Mouse (Mus musculus) hindbrain, embryonic 10.5 days (tissue): ENCODE measurements around the gene Ccdc190. TPM values are rescaled to one million over a fixed set of nuclear protein-coding genes. Genes with fewer than 3 reads are reported as not detected.

ENCODE experiments used
- DNase-seq: peaks from one replicate; pipeline ENCODE4 v3.0.0-alpha.2; 2017; ENCODE audit warnings: low spot score
- H3K27ac ChIP-seq: fragments of 300-500 bp; sonication (generic); 2 replicates; pipeline ENCODE4 v1.5.1; 2016; ENCODE audit warnings: mild to moderate bottlenecking, moderate library complexity
- H3K27me3 ChIP-seq: fragments of 300-500 bp; sonication (generic); 2 replicates; pipeline ENCODE4 v1.6.1; 2016; ENCODE audit warnings: mild to moderate bottlenecking; ENCODE audit not compliant: poor library complexity, insufficient read depth, severe bottlenecking
- H3K36me3 ChIP-seq: fragments of 300-500 bp; sonication (generic); 2 replicates; pipeline ENCODE4 v1.6.1; 2016; ENCODE audit warnings: mild to moderate bottlenecking, moderate library complexity
- H3K4me1 ChIP-seq: fragments of 300-500 bp; sonication (generic); replicated peaks from 2 replicates; pipeline ENCODE4 v1.6.1; 2016; ENCODE audit warnings: mild to moderate bottlenecking
- H3K4me3 ChIP-seq: fragments of 300-500 bp; sonication (generic); 2 replicates; pipeline ENCODE4 v1.5.1; 2016; ENCODE audit warnings: mild to moderate bottlenecking, moderate library complexity
- H3K9me3 ChIP-seq: fragments of 300-500 bp; sonication (generic); 2 replicates; pipeline ENCODE4 v1.6.1; 2016; ENCODE audit warnings: mild to moderate bottlenecking, moderate library complexity
- WGBS: fragments of 180-500 bp; shearing (Covaris S2); methylation state at CpG from one replicate; pipeline ENCODE4 v1.1.7; 2016; 5-methylcytosine and 5-hydroxymethylcytosine counted together
- polyA plus RNA-seq: library from polyadenylated mRNA; unstranded; fragments of >200 nt; fragmentation: Nextera tagmentation; extraction: Ambion mirVana; gene quantifications from 2 replicates; pipeline ENCODE4 v1.2.1, GENCODE M21; 2016

Gene Ccdc190
- polyA plus RNA-seq, 1 experiment from 2014 or later, result not detected

DNA sequence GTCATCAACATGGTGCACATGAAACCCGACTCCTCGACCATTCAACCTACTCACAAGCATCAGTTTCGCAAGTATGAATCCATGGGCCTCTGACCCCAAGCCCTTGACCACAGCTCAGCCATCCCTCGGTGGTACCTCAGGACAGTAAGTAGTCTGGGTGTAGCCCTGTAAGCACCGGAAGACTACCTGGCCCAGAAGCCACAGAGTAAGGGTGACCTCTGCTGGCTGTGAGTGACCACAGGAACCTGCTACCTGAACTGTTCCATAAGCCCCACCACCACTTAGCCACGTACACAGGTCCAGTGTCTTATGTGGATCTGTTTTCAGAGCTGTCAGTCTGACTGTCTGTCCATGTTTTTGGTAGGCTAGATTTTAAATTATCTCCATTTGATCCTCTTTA lies 19.2 kb downstream of the Ccdc190 start:
- no peak for DNase-seq
- peaks cover 38% of the 10 kb centered on the region for H3K36me3 ChIP-seq
- no peaks in the 10 kb centered on the region for H3K4me1 ChIP-seq
- no peak overlapping the region for H3K27ac ChIP-seq
- no peaks in the 10 kb centered on the region for H3K9me3 ChIP-seq
- 81% methylated on average over 6 of the region's 6 CpGs for WGBS
- no peak overlapping the region for H3K4me3 ChIP-seq
- H3K27me3 ChIP-seq, result no peaks in the 10 kb centered on the region

GRCm38 (mm10) chr1:169948280-169948679 lies 19.8 kb downstream of the Ccdc190 start:
- no peak overlapping the region for H3K4me3 ChIP-seq
- DNase-seq, result no peak
- no peak overlapping the region for H3K27ac ChIP-seq
- peaks cover 44% of the 10 kb centered on the region for H3K36me3 ChIP-seq
- 68% methylated on average over 7 of the region's 7 CpGs for WGBS
- no peaks in the 10 kb centered on the region for H3K9me3 ChIP-seq
- H3K27me3 ChIP-seq, result no peaks in the 10 kb centered on the region
- no peaks in the 10 kb centered on the region for H3K4me1 ChIP-seq

DNA sequence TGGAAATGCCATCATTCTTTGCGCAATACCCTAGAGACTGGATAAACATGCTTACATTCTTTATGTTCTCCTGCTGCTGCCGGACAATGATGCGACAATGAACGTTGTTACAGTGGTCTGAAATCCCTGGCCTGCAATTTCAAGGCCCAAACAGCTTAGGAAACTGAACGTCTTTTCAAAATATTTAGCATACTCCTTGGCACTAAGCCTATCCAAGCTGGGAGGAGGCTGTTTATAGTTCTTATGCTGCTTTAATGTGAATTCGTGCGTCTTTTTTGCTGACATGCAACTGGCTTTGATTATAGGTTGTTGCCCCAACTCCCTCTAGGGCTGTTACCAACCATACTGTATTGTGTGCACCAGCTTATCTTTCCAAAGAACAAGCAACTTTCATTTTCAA lies 20.4 kb downstream of the Ccdc190 start:
- no peaks in the 10 kb centered on the region for H3K4me1 ChIP-seq
- H3K9me3 ChIP-seq, result no peaks in the 10 kb centered on the region
- no peaks in the 10 kb centered on the region for H3K27me3 ChIP-seq
- peaks cover 50% of the 10 kb centered on the region for H3K36me3 ChIP-seq
- no peak for DNase-seq
- no peak overlapping the region for H3K4me3 ChIP-seq
- H3K27ac ChIP-seq, result no peak overlapping the region
- WGBS, result 84% methylated on average over 7 of the region's 7 CpGs

DNA sequence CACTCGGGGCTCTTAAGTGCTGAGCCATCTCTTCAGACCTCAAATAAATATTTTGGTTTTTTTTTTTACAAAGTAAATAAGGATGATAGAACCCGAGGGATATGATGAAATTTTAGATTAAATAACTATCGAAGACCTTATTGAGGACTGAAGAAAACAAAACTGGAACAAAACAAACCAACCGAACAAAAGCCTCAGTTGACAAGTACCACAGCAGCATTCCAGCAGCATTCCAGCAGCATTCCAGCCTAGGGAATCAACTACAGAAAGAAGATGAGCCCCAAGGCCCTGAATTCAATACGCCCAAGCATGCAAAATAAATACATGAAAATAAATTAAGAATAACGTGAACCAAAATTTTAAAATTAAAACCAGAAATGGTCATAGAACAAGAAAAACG lies 21.5 kb downstream of the Ccdc190 start:
- peaks cover 61% of the 10 kb centered on the region for H3K36me3 ChIP-seq
- WGBS, result 67% methylated on average over 7 of the region's 7 CpGs
- no peak for DNase-seq
- H3K27me3 ChIP-seq, result no peaks in the 10 kb centered on the region
- no peaks in the 10 kb centered on the region for H3K9me3 ChIP-seq
- no peaks in the 10 kb centered on the region for H3K4me1 ChIP-seq
- no peak overlapping the region for H3K4me3 ChIP-seq
- H3K27ac ChIP-seq, result no peak overlapping the region

- H3K9me3 ChIP-seq, result no peaks in the 10 kb centered on the region
- no peak overlapping the region for H3K4me3 ChIP-seq
- no peak for DNase-seq
- H3K36me3 ChIP-seq, result peaks cover 68% of the 10 kb centered on the region
- 88% methylated on average over 4 of the region's 4 CpGs for WGBS
- no peak overlapping the region for H3K27ac ChIP-seq
- no peaks in the 10 kb centered on the region for H3K27me3 ChIP-seq
- H3K4me1 ChIP-seq, result no peaks in the 10 kb centered on the region
Observed at GRCm38 (mm10) chr1:169950651-169951050, 22.2 kb downstream of the Ccdc190 start.

GRCm38 (mm10) chr1:169951561-169951960 lies 23.1 kb downstream of the Ccdc190 start:
- DNase-seq, result no peak
- no peak overlapping the region for H3K27ac ChIP-seq
- H3K9me3 ChIP-seq, result no peaks in the 10 kb centered on the region
- peaks cover 77% of the 10 kb centered on the region for H3K36me3 ChIP-seq
- no peaks in the 10 kb centered on the region for H3K4me1 ChIP-seq
- WGBS, result 90% methylated on average over 6 of the region's 6 CpGs
- H3K27me3 ChIP-seq, result no peaks in the 10 kb centered on the region
- no peak overlapping the region for H3K4me3 ChIP-seq

- no peak overlapping the region for H3K4me3 ChIP-seq
- no peaks in the 10 kb centered on the region for H3K9me3 ChIP-seq
- 96% methylated on average over 10 of the region's 10 CpGs for WGBS
- peaks cover 88% of the 10 kb centered on the region for H3K36me3 ChIP-seq
- no peaks in the 10 kb centered on the region for H3K27me3 ChIP-seq
- DNase-seq, result no peak
- H3K4me1 ChIP-seq, result no peaks in the 10 kb centered on the region
- no peak overlapping the region for H3K27ac ChIP-seq
Observed at GRCm38 (mm10) chr1:169952636-169953035, 24.2 kb downstream of the Ccdc190 start.

DNA sequence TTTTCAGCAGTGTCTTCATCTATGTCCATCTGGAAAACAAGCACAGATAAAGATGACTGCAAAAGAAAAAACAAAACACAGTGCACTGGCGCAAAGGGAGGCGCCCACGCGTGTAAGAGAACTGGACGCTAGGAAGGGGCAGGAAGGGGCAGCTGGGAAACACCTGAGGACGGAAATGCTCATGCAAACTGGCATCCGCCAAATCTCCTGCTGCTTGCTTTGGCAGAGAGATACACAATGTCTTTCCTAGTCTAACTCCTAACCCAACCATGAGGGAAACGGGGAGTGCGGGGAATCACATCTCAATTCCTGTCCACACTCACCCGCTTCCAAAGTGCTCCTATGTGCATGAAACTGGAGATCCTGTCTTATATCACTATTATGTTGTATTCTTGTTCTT lies 24.7 kb downstream of the Ccdc190 start:
- Histone ChIP-seq H3K27me3 (no peaks in the 10 kb centered on the region), H3K4me1 (no peaks in the 10 kb centered on the region), H3K36me3 (peaks cover 92% of the 10 kb centered on the region), H3K4me3 (no peak overlapping the region), H3K27ac (no peak overlapping the region), H3K9me3 (no peaks in the 10 kb centered on the region)
- WGBS, result 95% methylated on average over 10 of the region's 10 CpGs
- DNase-seq, result no peak

- 1% methylated on average over 48 of the region's 48 CpGs for WGBS
- Histone ChIP-seq H3K4me1 (peaks cover 21% of the 10 kb centered on the region), H3K36me3 (peaks cover 33% of the 10 kb centered on the region), H3K4me3 (peak within 1 kb of the TSS; percentile 74), H3K27me3 (no peaks in the 10 kb centered on the region), H3K27ac (peak within 1 kb of the TSS; percentile 89), H3K9me3 (no peaks in the 10 kb centered on the region)
- peak; percentile 99 for DNase-seq
Observed at GRCm38 (mm10) chr1:169968792-169969515, 40.5 kb downstream of the Ccdc190 start, which contains the start of gene Hsd17b7. TSS of gene Hsd17b7 (minus strand) at chr1:169969241.

DNA sequence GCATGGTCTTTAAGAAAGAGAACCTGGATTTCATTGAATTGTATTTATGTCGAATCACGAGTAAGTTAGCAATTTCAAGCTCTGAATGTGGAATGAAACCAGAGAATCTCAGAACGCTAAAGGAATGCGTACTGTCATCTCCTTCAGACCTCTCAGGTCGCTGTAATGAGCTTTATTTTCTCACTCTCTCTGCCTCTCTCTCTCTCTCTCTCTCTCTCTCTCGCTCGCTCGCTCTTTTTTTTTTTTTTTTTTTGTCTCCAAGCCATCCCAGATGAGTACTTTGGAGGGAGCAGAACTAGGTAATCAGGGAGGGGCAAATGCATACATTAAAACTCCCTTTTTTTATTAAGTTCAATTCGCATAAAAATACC lies 41.1 kb downstream of the Ccdc190 start:
- peak overlapping the region; percentile 89 for H3K27ac ChIP-seq
- DNase-seq, result no peak
- peaks cover 28% of the 10 kb centered on the region for H3K36me3 ChIP-seq
- H3K27me3 ChIP-seq, result no peaks in the 10 kb centered on the region
- peaks cover 21% of the 10 kb centered on the region for H3K4me1 ChIP-seq
- H3K9me3 ChIP-seq, result no peaks in the 10 kb centered on the region
- WGBS, result under 1% methylated on average over 9 of the region's 9 CpGs
- H3K4me3 ChIP-seq, result peak overlapping the region; percentile 74

GRCm38 (mm10) chr1:169970936-169971335 lies 42.5 kb downstream of the Ccdc190 start:
- no peaks in the 10 kb centered on the region for H3K9me3 ChIP-seq
- H3K27ac ChIP-seq, result no peak overlapping the region
- peaks cover 13% of the 10 kb centered on the region for H3K36me3 ChIP-seq
- WGBS, result 97% methylated on average over 4 of the region's 4 CpGs
- no peak for DNase-seq
- peaks cover 21% of the 10 kb centered on the region for H3K4me1 ChIP-seq
- H3K4me3 ChIP-seq, result no peak overlapping the region
- H3K27me3 ChIP-seq, result no peaks in the 10 kb centered on the region

DNA sequence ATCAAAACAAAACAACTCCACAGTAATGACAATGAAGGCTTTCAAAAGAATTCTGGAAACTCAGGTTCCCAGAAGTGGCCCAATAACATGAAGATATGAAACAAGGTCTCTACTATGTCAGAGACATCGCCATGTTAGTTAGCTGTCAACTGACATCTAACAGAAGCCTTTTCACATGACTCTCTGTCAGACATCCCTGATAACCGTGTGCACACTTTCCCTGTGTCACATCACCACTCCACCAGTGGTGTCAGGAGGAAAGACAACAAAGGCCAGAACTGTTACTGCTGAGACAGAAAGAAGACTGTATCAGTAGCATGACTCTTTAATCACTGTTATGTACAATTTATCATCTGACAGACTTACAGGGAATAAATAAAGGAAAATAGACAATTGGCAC lies 43.5 kb downstream of the Ccdc190 start:
- no peak for DNase-seq
- WGBS, result 89% methylated on average over 2 of the region's 2 CpGs
- peaks cover 3% of the 10 kb centered on the region; the same call in 1 of the 2 replicates for H3K36me3 ChIP-seq
- no peak overlapping the region for H3K27ac ChIP-seq
- H3K4me3 ChIP-seq, result no peak overlapping the region
- H3K4me1 ChIP-seq, result peaks cover 21% of the 10 kb centered on the region
- H3K27me3 ChIP-seq, result no peaks in the 10 kb centered on the region
- H3K9me3 ChIP-seq, result no peaks in the 10 kb centered on the region

DNA sequence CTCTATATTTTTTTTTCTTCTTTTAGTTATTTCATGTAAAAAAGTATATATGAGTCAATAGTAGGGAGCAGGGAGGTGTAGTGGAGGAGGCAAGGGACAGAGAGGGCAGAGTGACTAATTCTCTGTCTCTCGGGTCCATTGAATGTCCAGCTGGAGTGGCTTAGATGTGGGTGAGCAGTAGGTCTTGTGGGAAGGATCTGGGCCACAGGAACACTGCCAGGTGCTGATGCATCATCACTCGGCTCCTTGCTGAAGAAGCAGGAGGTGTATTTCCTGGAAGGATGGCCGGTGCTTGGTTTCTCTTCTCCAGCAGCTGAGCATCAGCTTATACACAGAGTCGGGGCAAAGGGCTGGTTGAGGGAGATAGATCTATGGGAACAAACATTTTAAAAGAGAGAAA lies 49.2 kb downstream of the Ccdc190 start:
- Histone ChIP-seq H3K4me3 (no peak overlapping the region), H3K9me3 (no peaks in the 10 kb centered on the region), H3K4me1 (no peaks in the 10 kb centered on the region), H3K27ac (no peak overlapping the region), H3K36me3 (no peaks in the 10 kb centered on the region), H3K27me3 (no peaks in the 10 kb centered on the region)
- 91% methylated on average over 4 of the region's 4 CpGs for WGBS
- DNase-seq, result no peak
